Mouse (Mus musculus): ENCODE results near the gene Gm20917. TPM values are rescaled to one million over a fixed set of nuclear protein-coding genes. Genes with fewer than 3 reads are reported as not detected.
"Not testable (repeated sequence)": the region's sequence is repeated elsewhere in the genome, so short reads cannot be mapped to it uniquely, and the experiment has no call there.

Gene Gm20917
- not detected in 2 replicates for polyA plus RNA-seq (2012; rRNA removed)

- not testable (repeated sequence) for DNase-seq (ENCODE audit: extremely low spot score in 1 of 2, low spot score in 1 of 2)
Measured at GRCm38 (mm10) chrY:79151022-79151421, at the start of gene Gm20917. TSS of gene Gm20917 (minus strand) at chrY:79151122.

Other genes with a start within 250 kb of the Gm20917 start
- gene Gm20916, start 168.4 kb upstream of the Gm20917 start, polyA plus RNA-seq (2012; rRNA removed): not detected in 2 replicates

Measured in frontal cortex, adult 2 months (tissue).